Mouse (Mus musculus): ENCODE results near the gene Kcnmb3.

DNA sequence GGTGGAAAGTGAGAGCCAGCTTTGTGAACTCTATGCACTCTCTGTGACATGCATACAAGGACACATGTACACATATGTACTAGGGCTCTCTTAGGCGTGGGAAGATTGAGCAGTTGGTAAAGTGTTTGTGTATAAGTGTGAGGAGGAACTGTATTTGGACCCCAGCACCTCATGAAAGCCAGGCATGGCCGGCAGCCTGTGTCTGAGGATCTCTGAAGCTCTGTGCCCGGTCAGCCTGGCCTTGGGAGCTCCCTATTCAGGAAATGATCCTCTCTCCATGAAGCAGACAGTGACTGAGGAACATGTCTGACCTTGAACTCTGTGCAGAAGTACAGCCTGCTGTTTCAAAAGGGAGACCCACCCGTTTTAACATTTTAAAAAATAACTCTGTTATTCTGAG lies 53.3 kb downstream of the Kcnmb3 start:
- TF ChIP-seq POLR2A (IDR thresholded peaks at IDR 0.05; ENCODE audit: insufficient read depth, low read length) (no peak), CTCF (IDR thresholded peaks at IDR 0.05; ENCODE audit: low read depth, low read length) (no peak)
